Mouse (Mus musculus): ENCODE results near the gene Cacna1a.
"Not testable (repeated sequence)": the region's sequence is repeated elsewhere in the genome, so short reads cannot be mapped to it uniquely, and the experiment has no call there.

Cacna1a gene

GRCm38 (mm10) chr8:84599401-84599800 is 211.2 kb downstream of the Cacna1a start:
- no peak for DNase-seq

DNA sequence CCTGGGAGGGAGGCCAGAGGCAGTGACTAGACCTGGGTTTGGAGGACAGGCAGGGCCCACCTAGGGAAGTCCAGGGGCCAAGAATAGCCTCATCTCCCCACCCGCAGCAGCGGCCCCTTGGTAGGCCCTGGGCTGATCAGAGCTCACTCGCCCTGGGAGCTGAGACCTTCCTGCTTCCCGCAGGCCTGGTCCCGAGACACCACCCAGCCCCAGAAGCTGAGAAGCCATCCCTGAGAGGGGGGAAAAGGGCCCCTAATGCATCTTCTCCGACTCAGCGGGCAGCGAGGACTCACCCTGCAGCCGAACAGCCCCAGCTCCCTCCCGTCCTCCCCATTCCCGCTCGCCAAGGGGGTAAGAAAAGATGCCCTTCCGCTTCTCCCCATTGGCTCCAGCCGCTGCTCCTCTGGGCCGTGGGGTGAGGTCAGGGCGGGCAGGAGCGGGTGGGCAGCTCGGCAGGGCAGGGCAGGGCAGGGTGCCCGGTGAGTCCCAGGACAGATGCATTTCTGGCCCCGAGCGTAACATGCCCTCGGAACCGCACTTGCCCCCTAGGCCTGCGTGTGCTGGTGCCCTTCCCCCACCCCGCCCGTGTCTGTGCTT is 212.2 kb downstream of the Cacna1a start:
- no peak for DNase-seq

- no peak for DNase-seq
Observed at GRCm38 (mm10) chr8:84601221-84601751, 213.0 kb downstream of the Cacna1a start.

DNA sequence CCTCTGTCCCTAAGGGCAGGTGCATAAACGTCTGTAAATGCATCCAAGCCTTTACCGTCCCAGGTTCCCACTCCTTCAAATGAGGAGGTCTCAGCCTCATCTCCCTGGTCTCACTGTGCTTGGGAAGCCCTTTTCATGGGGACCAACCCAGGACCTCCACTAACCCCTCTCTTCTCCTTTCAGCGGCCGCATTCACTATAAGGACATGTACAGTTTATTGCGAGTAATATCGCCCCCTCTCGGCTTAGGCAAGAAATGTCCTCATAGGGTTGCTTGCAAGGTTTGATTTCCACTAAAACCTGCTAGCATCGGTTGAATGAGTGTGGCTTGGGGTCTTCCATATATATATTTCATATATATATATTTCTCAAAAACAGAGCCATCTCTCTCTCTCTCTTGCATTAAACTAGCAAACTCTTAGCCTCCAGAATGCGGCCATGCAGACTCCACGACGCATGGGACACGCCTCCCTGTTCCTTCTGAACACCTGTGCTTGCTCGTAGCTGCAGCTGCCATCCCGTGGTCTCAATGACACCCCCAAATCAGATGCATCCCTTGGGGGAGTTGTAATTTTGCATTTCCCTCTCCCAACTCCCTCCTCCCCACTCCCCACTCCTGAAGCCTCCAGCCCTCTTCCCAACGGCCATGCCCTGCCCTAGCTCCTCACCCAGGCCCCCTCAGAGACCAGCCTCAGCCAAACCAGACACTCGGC is 226.4 kb downstream of the Cacna1a start:
- peak in 1 of 2 experiments; percentile 50 for DNase-seq

DNA sequence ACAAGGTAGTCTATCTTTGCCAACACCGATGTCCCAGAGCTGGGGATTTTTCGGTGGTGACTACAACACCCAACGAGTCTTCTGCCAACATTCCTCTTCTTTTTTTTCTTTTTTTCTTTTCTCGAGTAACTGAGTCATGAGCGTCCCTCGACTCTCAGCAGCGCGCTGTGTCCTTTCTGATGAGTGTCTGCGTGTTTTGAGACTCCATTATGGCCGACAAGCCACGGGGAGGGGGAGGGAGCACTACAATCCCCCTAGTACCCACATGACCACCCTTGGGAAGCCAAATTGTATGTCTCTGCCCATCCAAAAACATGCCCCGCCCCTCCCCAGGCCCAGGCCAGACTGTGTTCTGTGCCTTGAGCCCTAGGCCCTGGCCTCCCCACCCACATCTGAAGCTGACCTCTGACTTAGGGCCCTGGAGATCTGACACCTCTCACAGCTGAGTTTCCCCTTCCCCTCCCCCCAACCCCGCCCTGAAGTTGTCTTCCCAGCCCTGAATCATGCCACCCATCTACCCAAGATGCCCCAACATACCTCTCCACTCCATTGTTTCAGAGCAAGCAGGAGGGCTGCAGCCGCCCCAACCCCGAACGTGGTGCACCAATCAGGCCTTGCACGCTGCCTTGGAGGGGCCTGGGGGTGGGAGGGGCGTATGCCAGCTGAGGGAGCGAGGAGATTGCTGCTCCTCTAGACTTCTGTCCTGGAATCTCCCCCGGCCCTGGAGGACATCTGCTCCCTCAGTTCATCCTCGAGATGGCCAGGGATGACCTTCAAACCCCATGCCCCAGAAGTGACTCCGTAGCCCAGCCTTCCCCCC is 227.6 kb downstream of the Cacna1a start:
- no peak for DNase-seq

DNA sequence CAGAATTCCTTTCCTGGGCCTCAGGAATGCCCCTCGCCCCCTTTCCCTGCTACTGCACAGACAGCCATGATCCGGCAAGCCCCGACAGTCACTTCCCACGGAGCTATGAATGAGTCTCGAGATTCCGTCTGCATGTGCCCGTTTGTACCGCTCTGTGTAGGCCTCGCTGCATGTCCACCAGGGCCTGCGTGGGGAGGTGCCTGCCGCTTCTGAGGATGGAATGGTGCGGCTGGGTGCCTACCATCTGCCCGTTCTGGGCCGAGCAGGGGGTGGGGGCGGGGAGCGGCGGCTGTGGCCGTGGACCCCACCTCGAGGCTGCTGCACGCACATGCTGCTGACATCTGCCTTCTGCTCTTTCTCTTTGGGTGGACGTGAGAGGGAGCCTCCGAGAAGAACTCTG is 228.8 kb downstream of the Cacna1a start:
- no peak for DNase-seq

DNA sequence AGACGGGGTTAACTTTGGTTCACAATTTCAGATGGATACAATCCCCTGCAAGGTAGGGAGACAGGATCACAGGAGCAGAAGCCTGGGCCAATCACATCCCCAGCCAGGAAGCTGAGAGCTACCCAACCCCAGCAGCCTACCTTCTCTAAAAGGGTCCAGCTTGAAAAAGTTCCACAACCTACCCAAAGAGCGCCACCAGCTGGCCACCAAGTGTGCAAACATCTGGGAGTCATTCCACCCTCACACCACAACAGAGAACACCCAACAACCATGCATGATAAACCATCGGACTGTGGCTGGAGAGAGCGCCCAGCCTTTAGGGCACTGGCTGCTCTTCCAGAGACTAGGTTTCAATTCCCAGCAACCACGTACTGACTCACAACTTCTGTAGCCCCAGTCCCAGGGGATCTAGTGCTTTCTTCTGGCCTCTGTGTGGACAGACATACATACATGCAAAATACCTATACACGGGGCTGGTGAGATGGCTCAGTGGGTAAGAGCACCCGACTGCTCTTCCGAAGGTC is 232.9 kb downstream of the Cacna1a start:
- no peak for DNase-seq

- not testable (repeated sequence) for DNase-seq
Observed at GRCm38 (mm10) chr8:84623425-84623824, 235.2 kb downstream of the Cacna1a start.

DNA sequence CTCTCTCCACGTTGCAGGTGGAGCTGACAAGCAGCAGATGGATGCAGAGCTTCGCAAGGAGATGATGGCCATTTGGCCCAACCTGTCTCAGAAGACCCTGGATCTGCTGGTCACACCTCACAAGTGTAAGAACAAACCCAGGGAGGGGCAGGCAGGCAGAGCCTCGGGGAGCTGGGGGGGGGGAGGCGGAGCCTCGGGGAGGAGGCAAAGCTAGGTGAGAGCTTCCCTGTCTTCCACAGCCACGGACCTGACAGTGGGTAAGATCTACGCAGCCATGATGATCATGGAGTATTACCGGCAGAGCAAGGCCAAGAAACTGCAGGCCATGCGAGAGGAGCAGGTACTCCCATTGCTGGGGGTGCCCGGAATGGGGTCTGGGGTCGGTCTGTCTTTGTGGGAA is 241.3 kb downstream of the Cacna1a start:
- no peak for DNase-seq

GRCm38 (mm10) chr8:84630145-84630544 is 241.9 kb downstream of the Cacna1a start:
- DNase-seq: no peak

GRCm38 (mm10) chr8:84631813-84632212 is 243.6 kb downstream of the Cacna1a start:
- DNase-seq: no peak

DNA sequence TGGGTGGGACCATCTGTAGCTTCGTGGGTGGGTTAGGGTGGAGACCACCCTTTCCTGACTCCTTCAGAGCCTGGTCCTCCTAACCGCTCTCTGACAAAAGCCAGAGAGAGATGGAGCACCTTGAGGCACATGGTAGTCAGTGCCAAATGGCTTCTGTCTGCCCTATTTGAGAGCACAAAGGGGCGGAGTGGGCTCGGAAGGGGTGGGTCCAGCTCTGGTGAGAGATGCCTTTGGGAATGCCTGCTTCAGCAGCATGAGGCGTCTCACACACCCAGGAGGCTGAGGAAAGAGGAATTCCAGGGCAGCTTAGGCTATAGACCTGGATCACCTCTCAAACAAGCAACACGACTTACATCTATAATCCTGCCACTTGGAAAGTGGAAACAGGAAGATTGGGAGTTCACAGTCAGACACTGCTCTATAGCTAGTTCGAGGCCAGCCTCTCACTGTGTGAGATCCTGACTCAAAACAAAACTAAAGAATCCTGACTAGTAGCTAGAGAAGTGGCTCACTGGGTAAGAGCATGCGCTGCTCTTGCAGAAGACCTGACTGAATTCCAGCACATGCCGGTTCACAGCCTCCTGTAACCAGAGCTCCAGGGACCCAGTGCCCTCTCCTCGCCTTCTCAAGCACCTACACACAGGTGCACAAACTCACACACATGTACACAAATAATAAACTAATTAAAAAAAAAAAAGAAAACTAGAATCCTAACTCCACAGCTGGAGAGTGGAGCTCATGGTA is 245.8 kb downstream of the Cacna1a start:
- DNase-seq: no peak

- DNase-seq: peak in 1 of 2 experiments; percentile 53
Observed at GRCm38 (mm10) chr8:84634849-84635304, 246.6 kb downstream of the Cacna1a start.

GRCm38 (mm10) chr8:84635397-84636050 is 247.3 kb downstream of the Cacna1a start:
- no peak for DNase-seq

DNA sequence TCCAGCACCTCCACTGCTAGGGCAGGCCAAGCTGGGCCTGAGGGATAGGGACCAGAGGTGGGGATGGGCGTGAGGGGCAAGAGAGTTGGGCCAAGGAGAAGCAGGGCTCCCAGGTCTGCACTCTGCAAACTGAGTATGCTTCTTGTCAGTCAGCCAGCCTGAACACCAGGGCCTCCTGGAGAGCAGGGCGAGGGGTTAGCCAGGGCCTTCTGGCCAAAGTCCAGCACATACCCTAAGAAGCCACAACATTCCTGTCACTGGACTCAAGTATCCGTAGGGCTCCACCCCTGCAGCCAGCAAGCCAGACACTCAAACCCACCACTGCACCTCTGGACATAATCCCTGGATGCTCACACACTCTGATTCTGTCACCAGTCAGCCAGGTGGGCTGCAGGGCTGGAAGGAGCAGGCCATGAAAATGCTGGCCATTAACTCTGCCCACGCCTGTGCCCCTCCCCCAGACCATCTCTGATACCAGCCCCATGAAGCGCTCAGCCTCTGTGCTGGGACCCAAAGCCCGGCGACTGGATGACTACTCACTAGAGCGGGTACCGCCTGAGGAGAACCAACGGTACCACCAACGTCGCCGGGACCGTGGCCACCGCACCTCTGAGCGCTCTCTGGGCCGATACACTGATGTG is 247.9 kb downstream of the Cacna1a start:
- peak; percentile 54 to 79 for DNase-seq

DNA sequence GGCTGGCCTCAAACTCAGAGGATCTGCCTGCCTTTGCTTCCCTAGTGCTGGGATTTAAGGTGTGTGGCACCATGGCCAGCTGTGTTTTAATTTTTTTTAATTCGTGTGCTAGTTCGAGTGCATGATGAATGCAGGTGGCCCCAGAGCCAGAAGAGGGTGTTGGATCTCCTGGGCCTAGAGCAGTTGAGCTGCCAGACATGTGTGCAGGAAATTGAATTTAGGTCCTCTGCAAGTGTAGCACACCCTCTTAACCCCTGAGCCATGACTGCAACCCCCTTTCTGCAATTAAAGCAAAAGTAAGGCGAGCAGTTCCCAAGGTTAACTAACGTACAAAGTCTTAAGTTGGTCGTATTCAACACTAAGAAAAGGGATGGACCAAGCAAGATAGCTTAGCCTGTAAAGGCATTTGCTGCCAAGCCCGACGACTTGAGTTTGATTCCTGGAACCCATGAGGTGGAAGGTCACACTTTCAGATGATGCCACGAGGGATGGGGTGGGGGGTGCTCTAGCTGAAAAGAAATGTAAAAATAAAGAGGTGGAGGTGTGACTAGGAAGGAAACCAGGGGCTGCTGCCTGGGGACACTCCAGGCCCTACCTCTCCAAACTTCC is 249.8 kb downstream of the Cacna1a start:
- DNase-seq: no peak

DNA sequence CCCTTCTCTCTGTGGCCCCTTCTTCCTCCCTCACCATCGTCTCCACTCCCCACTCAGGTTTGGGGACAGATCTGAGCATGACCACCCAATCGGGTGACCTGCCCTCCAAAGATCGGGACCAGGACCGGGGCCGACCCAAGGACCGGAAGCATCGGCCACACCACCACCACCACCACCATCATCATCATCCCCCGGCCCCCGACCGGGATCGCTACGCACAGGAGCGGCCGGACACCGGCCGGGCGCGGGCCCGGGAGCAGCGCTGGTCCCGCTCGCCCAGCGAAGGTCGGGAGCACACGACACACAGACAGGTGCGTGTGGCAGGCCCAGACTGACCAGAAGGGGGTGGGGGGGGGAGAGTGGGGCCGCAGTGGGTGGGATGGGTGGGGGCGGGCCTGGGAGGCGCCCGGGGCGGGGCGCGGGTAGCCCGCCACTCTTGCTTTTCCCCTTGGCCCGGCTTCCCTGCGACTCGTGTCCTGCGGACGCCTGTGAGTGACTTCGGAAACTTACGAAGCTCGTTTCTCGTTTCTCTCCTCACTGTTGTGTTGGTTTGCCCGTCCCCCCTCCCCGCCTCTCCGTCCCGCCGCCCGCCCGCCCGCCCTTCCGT is 250.4 kb downstream of the Cacna1a start:
- DNase-seq: peak; percentile 47 to 57

DNA sequence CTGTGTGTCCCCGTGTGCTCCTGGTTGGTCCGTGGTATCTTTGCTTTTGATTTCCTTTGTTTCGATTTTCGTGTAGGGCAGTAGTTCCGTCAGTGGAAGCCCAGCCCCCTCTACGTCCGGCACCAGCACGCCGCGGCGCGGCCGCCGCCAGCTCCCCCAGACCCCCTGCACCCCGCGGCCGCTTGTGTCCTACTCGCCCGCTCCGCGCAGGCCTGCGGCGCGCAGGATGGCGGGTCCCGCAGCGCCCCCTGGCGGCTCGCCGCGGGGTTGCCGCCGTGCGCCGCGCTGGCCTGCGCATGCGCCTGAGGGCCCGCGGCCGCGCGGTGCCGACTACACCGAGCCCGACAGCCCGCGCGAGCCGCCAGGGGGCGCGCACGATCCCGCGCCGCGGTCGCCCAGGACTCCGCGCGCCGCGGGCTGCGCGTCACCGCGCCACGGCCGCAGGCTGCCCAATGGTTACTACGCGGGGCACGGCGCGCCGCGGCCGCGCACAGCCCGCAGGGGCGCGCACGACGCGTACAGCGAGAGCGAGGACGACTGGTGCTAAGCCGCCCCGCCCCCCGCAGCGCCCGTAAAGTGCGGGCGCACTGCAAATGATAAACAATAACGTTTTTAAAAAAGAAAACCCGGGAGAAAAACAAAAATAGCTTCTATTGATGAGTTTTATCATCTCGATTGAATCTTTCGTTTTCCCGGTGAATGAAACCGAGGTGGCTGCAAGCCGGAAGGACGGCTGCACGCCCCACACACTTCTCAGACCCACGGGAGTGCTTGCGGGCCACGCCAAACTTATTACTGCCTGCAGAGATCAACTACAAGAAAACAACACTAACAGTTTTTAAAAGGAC is 251.1 kb downstream of the Cacna1a start:
- DNase-seq: peak; percentile 94 to 98

- DNase-seq: no peak
Observed at GRCm38 (mm10) chr8:84640010-84640588, 251.9 kb downstream of the Cacna1a start.
